Mouse (Mus musculus) heart, adult 2 months (tissue): ENCODE data around the gene Krtap13. TPM values are rescaled to one million over a fixed set of nuclear protein-coding genes. Genes with fewer than 3 reads are reported as not detected.

Experiments
- DNase-seq, 2 experiments: peaks; one replicate each; pipeline ENCODE4 v3.0.0; 2021
- H3K27ac ChIP-seq: fragments of 200-600 bp; 2 replicates; pipeline ENCODE4 v1.8.1; 2022
- H3K27me3 ChIP-seq: fragments of 200-500 bp; 2 replicates; pipeline ENCODE4 v1.6.1; 2012; ENCODE audit warnings: mild to moderate bottlenecking, low read length, inconsistent platforms, mixed read lengths; ENCODE audit not compliant: control insufficient read depth, insufficient read depth
- H3K36me3 ChIP-seq: fragments of 200-500 bp; 2 replicates; pipeline ENCODE4 v1.6.1; 2012; ENCODE audit warnings: low read length, inconsistent platforms; ENCODE audit not compliant: control insufficient read depth, insufficient read depth
- H3K4me1 ChIP-seq: fragments of 200-500 bp; 2 replicates; pipeline ENCODE4 v1.6.1; 2011; ENCODE audit warnings: low read length; ENCODE audit not compliant: control insufficient read depth, insufficient read depth
- H3K4me3 ChIP-seq: fragments of 200-600 bp; 2 replicates; pipeline ENCODE4 v1.8.1; 2022
- H3K79me2 ChIP-seq: fragments of 200-500 bp; replicated peaks from 2 replicates; pipeline ENCODE4 v1.6.1; 2012; ENCODE audit warnings: mild to moderate bottlenecking, inconsistent platforms, low read length, moderate library complexity, mixed read lengths; ENCODE audit not compliant: control insufficient read depth, insufficient read depth
- H3K9ac ChIP-seq: fragments of 200-500 bp; 2 replicates; pipeline ENCODE4 v1.6.1; 2012; ENCODE audit warnings: low read depth, mild to moderate bottlenecking, control low read depth, inconsistent platforms, low read length, mixed read lengths
- CTCF ChIP-seq: fragments of 200-600 bp; IDR thresholded peaks from 2 replicates; pipeline ENCODE4 v1.8.1; 2022; ENCODE audit warnings: antibody characterized with exemption, mild to moderate bottlenecking, moderate library complexity
- EP300 ChIP-seq: fragments of 200-500 bp; IDR thresholded peaks from 2 replicates; pipeline ENCODE4 v1.6.1; 2011; ENCODE audit warnings: low read depth, low read length, control low read depth; ENCODE audit not compliant: insufficient read depth
- POLR2A ChIP-seq: fragments of 200-500 bp; IDR thresholded peaks from 2 replicates; pipeline ENCODE4 v1.6.1; 2011; ENCODE audit warnings: mild to moderate bottlenecking, low read depth, low read length, control low read depth; ENCODE audit not compliant: insufficient read depth
- WGBS: fragments of 180-500 bp; shearing (Covaris S2); methylation state at CpG from one replicate; pipeline ENCODE4 v1.1.7; 2018; 5-methylcytosine and 5-hydroxymethylcytosine counted together
- intact Hi-C: fragments of 180-260 bp; cut with DNase I; formaldehyde crosslinking; loops from one replicate; pipeline ENCODE4 v1.15.1; 2025
- polyA plus RNA-seq: library from polyadenylated mRNA; depleted of rRNA; stranded (reverse); fragments of >200 nt; gene quantifications from 2 replicates; pipeline ENCODE4 v1.2.3, GENCODE M21; 2012; rRNA removed
- total RNA-seq, 2 experiments: library from RNA; stranded (reverse); gene quantifications; 2 replicates each; pipeline ENCODE4 v1.2.3; 2021

The Krtap13 gene
- total and polyA plus RNA-seq, 3 experiments: not detected

- TF ChIP-seq EP300: no peak
- no peak for TF ChIP-seq POLR2A
- no peak for TF ChIP-seq CTCF
- intact Hi-C loops: no loop called here
- no peaks in the 10 kb centered on the region for H3K27me3 ChIP-seq
- H3K4me3 ChIP-seq: no peak overlapping the region
- H3K36me3 ChIP-seq: no peaks in the 10 kb centered on the region
- no peak overlapping the region for H3K9ac ChIP-seq
- H3K79me2 ChIP-seq: no peaks in the 10 kb centered on the region
- H3K4me1 ChIP-seq: no peaks in the 10 kb centered on the region
- H3K27ac ChIP-seq: no peak overlapping the region
- 50% methylated on average over 4 of the region's 4 CpGs for WGBS
- no peak for DNase-seq
These were observed 40.7 kb downstream of the Krtap13 start for GRCm38 (mm10) chr16:88710757-88711156.

- 78% methylated on average over 10 of the region's 10 CpGs for WGBS
These were observed 43.9 kb downstream of the Krtap13 start, which contains the start of gene 2310061N02Rik for GRCm38 (mm10) chr16:88707496-88708012. Gene 2310061N02Rik, minus strand, starts transcription at chr16:88707962.

GRCm38 (mm10) chr16:88701072-88701864 is 50.2 kb downstream of the Krtap13 start:
- no peak for DNase-seq
- Histone ChIP-seq H3K4me3 (no peak overlapping the region), H3K4me1 (no peaks in the 10 kb centered on the region), H3K36me3 (no peaks in the 10 kb centered on the region), H3K27ac (no peak overlapping the region), H3K27me3 (no peaks in the 10 kb centered on the region), H3K9ac (no peak overlapping the region), H3K79me2 (no peaks in the 10 kb centered on the region)
- intact Hi-C loops: no loop called here
- TF ChIP-seq POLR2A (no peak), CTCF (no peak), EP300 (no peak)
- WGBS: 37% methylated on average over 4 of the region's 4 CpGs

More at GRCm38 (mm10) chr16:88707496-88708012, 43.9 kb downstream of the Krtap13 start, which contains the start of gene 2310061N02Rik:
- H3K27ac ChIP-seq: no peak within 1 kb of the TSS
- no peaks in the 10 kb centered on the region for H3K79me2 ChIP-seq
- intact Hi-C loops: no loop called here
- H3K4me3 ChIP-seq: no peak within 1 kb of the TSS
- no peak for TF ChIP-seq CTCF
- no peak for TF ChIP-seq POLR2A
- TF ChIP-seq EP300: no peak
- no peaks in the 10 kb centered on the region for H3K4me1 ChIP-seq
- H3K27me3 ChIP-seq: no peaks in the 10 kb centered on the region
- no peak for DNase-seq
- no peak within 1 kb of the TSS for H3K9ac ChIP-seq
- H3K36me3 ChIP-seq: no peaks in the 10 kb centered on the region

Other genes with a start within 250 kb of the Krtap13 start
- not detected for gene Cldn17, start 244.7 kb downstream of the Krtap13 start, total RNA-seq
- gene Cldn17, start 244.7 kb downstream of the Krtap13 start, polyA plus RNA-seq: not detected in 2 replicates
- gene Cldn8, start 188.5 kb downstream of the Krtap13 start, total RNA-seq: not detected
- 0.10 TPM in 1 of 2 replicates, not detected in the other for gene Cldn8, start 188.5 kb downstream of the Krtap13 start, polyA plus RNA-seq
- not detected for gene Krtap24-1, start 139.4 kb downstream of the Krtap13 start, total RNA-seq
- gene Krtap24-1, start 139.4 kb downstream of the Krtap13 start, polyA plus RNA-seq: not detected in 2 replicates
- gene 2310079G19Rik, start 124.0 kb downstream of the Krtap13 start, total RNA-seq: not detected
- gene 2310079G19Rik, start 124.0 kb downstream of the Krtap13 start, polyA plus RNA-seq: not detected in 2 replicates
- not detected for gene Krtap26-1, start 103.8 kb downstream of the Krtap13 start, total RNA-seq
- not detected in 2 replicates for gene Krtap26-1, start 103.8 kb downstream of the Krtap13 start, polyA plus RNA-seq
- not detected for gene Krtap27-1, start 80.0 kb downstream of the Krtap13 start, total RNA-seq
- gene Krtap27-1, start 80.0 kb downstream of the Krtap13 start, polyA plus RNA-seq: not detected in 2 replicates
- gene 2310061N02Rik, start 43.7 kb downstream of the Krtap13 start, total RNA-seq: not detected
- gene 2310061N02Rik, start 43.7 kb downstream of the Krtap13 start, polyA plus RNA-seq: not detected in 2 replicates
- gene Krtap13-1, start 22.8 kb downstream of the Krtap13 start, total RNA-seq: not detected
- gene Krtap13-1, start 22.8 kb downstream of the Krtap13 start, polyA plus RNA-seq: not detected in 2 replicates
- gene 2310034C09Rik, start 7.2 kb upstream of the Krtap13 start, total RNA-seq: not detected
- gene 2310034C09Rik, start 7.2 kb upstream of the Krtap13 start, polyA plus RNA-seq: not detected in 2 replicates
- gene 2310057N15Rik, start 22.6 kb upstream of the Krtap13 start, total RNA-seq: not detected
- gene 2310057N15Rik, start 22.6 kb upstream of the Krtap13 start, polyA plus RNA-seq: not detected in 2 replicates
- not detected for gene Gm5965, start 26.3 kb upstream of the Krtap13 start, total RNA-seq
- gene Gm5965, start 26.3 kb upstream of the Krtap13 start, polyA plus RNA-seq: not detected in 2 replicates
- gene Gm20741, start 60.6 kb upstream of the Krtap13 start, total RNA-seq: not detected
- not detected in 2 replicates for gene Gm20741, start 60.6 kb upstream of the Krtap13 start, polyA plus RNA-seq
- gene Krtap15, start 68.6 kb upstream of the Krtap13 start, total RNA-seq: not detected
- not detected in 2 replicates for gene Krtap15, start 68.6 kb upstream of the Krtap13 start, polyA plus RNA-seq
- gene Krtap14, start 74.5 kb upstream of the Krtap13 start, total RNA-seq: not detected
- not detected in 2 replicates for gene Krtap14, start 74.5 kb upstream of the Krtap13 start, polyA plus RNA-seq
- not detected for gene Krtap19-1, start 117.8 kb upstream of the Krtap13 start, total RNA-seq
- gene Krtap19-1, start 117.8 kb upstream of the Krtap13 start, polyA plus RNA-seq: not detected in 2 replicates
- not detected for gene Krtap19-2, start 122.6 kb upstream of the Krtap13 start, total RNA-seq
- gene Krtap19-2, start 122.6 kb upstream of the Krtap13 start, polyA plus RNA-seq: not detected in 2 replicates
- not detected for gene Krtap19-3, start 126.4 kb upstream of the Krtap13 start, total RNA-seq
- gene Krtap19-3, start 126.4 kb upstream of the Krtap13 start, polyA plus RNA-seq: not detected in 2 replicates
- not detected for gene Krtap19-4, start 133.5 kb upstream of the Krtap13 start, total RNA-seq
- gene Krtap19-4, start 133.5 kb upstream of the Krtap13 start, polyA plus RNA-seq: not detected in 2 replicates
- gene Krtap19-5, start 144.8 kb upstream of the Krtap13 start, total RNA-seq: not detected
- gene Krtap19-5, start 144.8 kb upstream of the Krtap13 start, polyA plus RNA-seq: not detected in 2 replicates
- not detected for gene Krtap19-9b, start 180.6 kb upstream of the Krtap13 start, total RNA-seq
- gene Krtap19-9b, start 180.6 kb upstream of the Krtap13 start, polyA plus RNA-seq: not detected in 2 replicates
- gene Krtap16-3, start 211.2 kb upstream of the Krtap13 start, total RNA-seq: not detected
- gene Krtap16-3, start 211.2 kb upstream of the Krtap13 start, polyA plus RNA-seq: not detected in 2 replicates